Mouse (Mus musculus): ENCODE results near the gene Txnrd2. TPM values are rescaled to one million over a fixed set of nuclear protein-coding genes. Genes with fewer than 3 reads are reported as not detected.

Gene Txnrd2
- polyA plus RNA-seq, 1 experiment from 2014 or later = 31.7 TPM

- 50% methylated on average over 9 of the region's 9 CpGs for WGBS
- peaks cover 7% of the 10 kb centered on the region for H3K27me3 ChIP-seq
- H3K9ac ChIP-seq = no peak overlapping the region
- no peak overlapping the region for H3K4me3 ChIP-seq
- no peaks in the 10 kb centered on the region for H3K36me3 ChIP-seq
- H3K9me3 ChIP-seq = no peaks in the 10 kb centered on the region
- ATAC-seq (ENCODE audit: low FRiP score, low read depth) = no peak
- no peak overlapping the region for H3K4me2 ChIP-seq
- H3K4me1 ChIP-seq (replicated peaks) = peaks cover 18% of the 10 kb centered on the region
- no peak overlapping the region for H3K27ac ChIP-seq (replicated peaks)
These were observed 35.8 kb downstream of the Txnrd2 start for GRCm38 (mm10) chr16:18462031-18462430.

- Histone ChIP-seq H3K27ac (replicated peaks) (no peak overlapping the region), H3K36me3 (no peaks in the 10 kb centered on the region), H3K9me3 (no peaks in the 10 kb centered on the region), H3K4me3 (no peak overlapping the region), H3K27me3 (peaks cover 7% of the 10 kb centered on the region), H3K9ac (no peak overlapping the region), H3K4me2 (no peak overlapping the region), H3K4me1 (replicated peaks) (peaks cover 18% of the 10 kb centered on the region)
- WGBS = 59% methylated on average over 8 of the region's 8 CpGs
- no peak for ATAC-seq (ENCODE audit: low FRiP score, low read depth)
These were observed 36.4 kb downstream of the Txnrd2 start for GRCm38 (mm10) chr16:18462598-18462997.

GRCm38 (mm10) chr16:18464271-18464670 is 38.1 kb downstream of the Txnrd2 start:
- Histone ChIP-seq H3K4me3 (no peak overlapping the region), H3K4me2 (no peak overlapping the region), H3K36me3 (peaks cover 7% of the 10 kb centered on the region; the same call in 1 of the 2 replicates), H3K27ac (replicated peaks) (no peak overlapping the region), H3K4me1 (replicated peaks) (peaks cover 13% of the 10 kb centered on the region), H3K9me3 (no peaks in the 10 kb centered on the region), H3K9ac (no peak overlapping the region), H3K27me3 (no peaks in the 10 kb centered on the region)
- no peak for ATAC-seq (ENCODE audit: low FRiP score, low read depth)
- 82% methylated on average over 3 of the region's 3 CpGs for WGBS

GRCm38 (mm10) chr16:18470829-18471228 is 44.6 kb downstream of the Txnrd2 start:
- WGBS = 18% methylated on average over 1 of the region's 1 CpGs

GRCm38 (mm10) chr16:18471381-18471955 is 45.3 kb downstream of the Txnrd2 start:
- no peak for ATAC-seq (ENCODE audit: low FRiP score, low read depth)
- no peak overlapping the region for H3K4me3 ChIP-seq
- H3K36me3 ChIP-seq = peaks cover 7% of the 10 kb centered on the region; the same call in 1 of the 2 replicates
- H3K27me3 ChIP-seq = no peaks in the 10 kb centered on the region
- H3K27ac ChIP-seq (replicated peaks) = no peak overlapping the region
- WGBS = 75% methylated on average over 11 of the region's 11 CpGs
- no peak overlapping the region for H3K9ac ChIP-seq
- H3K4me2 ChIP-seq = no peak overlapping the region
- H3K4me1 ChIP-seq (replicated peaks) = no peaks in the 10 kb centered on the region
- no peaks in the 10 kb centered on the region for H3K9me3 ChIP-seq

More at GRCm38 (mm10) chr16:18470829-18471228, 44.6 kb downstream of the Txnrd2 start:
- Histone ChIP-seq H3K4me1 (replicated peaks) (no peaks in the 10 kb centered on the region), H3K36me3 (peaks cover 7% of the 10 kb centered on the region; the same call in 1 of the 2 replicates), H3K27ac (replicated peaks) (no peak overlapping the region), H3K4me2 (no peak overlapping the region), H3K9ac (no peak overlapping the region), H3K4me3 (no peak overlapping the region), H3K27me3 (no peaks in the 10 kb centered on the region), H3K9me3 (no peaks in the 10 kb centered on the region)
- ATAC-seq (ENCODE audit: low FRiP score, low read depth) = no peak

GRCm38 (mm10) chr16:18471976-18472375 is 45.8 kb downstream of the Txnrd2 start:
- Histone ChIP-seq H3K9ac (no peak overlapping the region), H3K27ac (replicated peaks) (no peak overlapping the region), H3K4me1 (replicated peaks) (no peaks in the 10 kb centered on the region), H3K36me3 (peaks cover 7% of the 10 kb centered on the region; the same call in 1 of the 2 replicates), H3K4me3 (no peak overlapping the region), H3K27me3 (no peaks in the 10 kb centered on the region), H3K9me3 (no peaks in the 10 kb centered on the region), H3K4me2 (no peak overlapping the region)
- 91% methylated on average over 6 of the region's 6 CpGs for WGBS
- no peak for ATAC-seq (ENCODE audit: low FRiP score, low read depth)

- Histone ChIP-seq H3K27me3 (no peaks in the 10 kb centered on the region), H3K4me1 (replicated peaks) (no peaks in the 10 kb centered on the region), H3K4me2 (no peak overlapping the region), H3K4me3 (no peak overlapping the region), H3K27ac (replicated peaks) (no peak overlapping the region), H3K36me3 (peaks cover 7% of the 10 kb centered on the region; the same call in 1 of the 2 replicates), H3K9ac (no peak overlapping the region), H3K9me3 (no peaks in the 10 kb centered on the region)
- WGBS = 67% methylated on average over 4 of the region's 4 CpGs
- ATAC-seq (ENCODE audit: low FRiP score, low read depth) = no peak
These were observed 46.2 kb downstream of the Txnrd2 start for GRCm38 (mm10) chr16:18472416-18472815.

- H3K4me2 ChIP-seq = no peak overlapping the region
- H3K4me3 ChIP-seq = no peak overlapping the region
- H3K36me3 ChIP-seq = peaks cover 7% of the 10 kb centered on the region; the same call in 1 of the 2 replicates
- H3K9me3 ChIP-seq = no peaks in the 10 kb centered on the region
- H3K4me1 ChIP-seq (replicated peaks) = no peaks in the 10 kb centered on the region
- WGBS = 93% methylated on average over 8 of the region's 8 CpGs
- no peak overlapping the region for H3K27ac ChIP-seq (replicated peaks)
- ATAC-seq (ENCODE audit: low FRiP score, low read depth) = no peak
- no peak overlapping the region for H3K9ac ChIP-seq
- H3K27me3 ChIP-seq = no peaks in the 10 kb centered on the region
These were observed 46.8 kb downstream of the Txnrd2 start for GRCm38 (mm10) chr16:18472976-18473375.

GRCm38 (mm10) chr16:18474021-18474420 is 47.8 kb downstream of the Txnrd2 start:
- WGBS = 86% methylated on average over 2 of the region's 2 CpGs
- H3K36me3 ChIP-seq = peaks cover 3% of the 10 kb centered on the region; the same call in 1 of the 2 replicates

GRCm38 (mm10) chr16:18477996-18478395 is 51.8 kb downstream of the Txnrd2 start:
- H3K27ac ChIP-seq (replicated peaks) = no peak overlapping the region
- no peaks in the 10 kb centered on the region for H3K36me3 ChIP-seq
- WGBS = 76% methylated on average over 6 of the region's 6 CpGs
- H3K4me2 ChIP-seq = no peak overlapping the region
- H3K27me3 ChIP-seq = no peaks in the 10 kb centered on the region; the same call in 1 of the 2 replicates
- H3K4me3 ChIP-seq = no peak overlapping the region
- no peak for ATAC-seq (ENCODE audit: low FRiP score, low read depth)
- H3K9me3 ChIP-seq = no peaks in the 10 kb centered on the region
- no peak overlapping the region for H3K9ac ChIP-seq
- no peaks in the 10 kb centered on the region for H3K4me1 ChIP-seq (replicated peaks)

More at GRCm38 (mm10) chr16:18474021-18474420, 47.8 kb downstream of the Txnrd2 start:
- no peak for ATAC-seq (ENCODE audit: low FRiP score, low read depth)
- no peaks in the 10 kb centered on the region for H3K4me1 ChIP-seq (replicated peaks)
- H3K9me3 ChIP-seq = no peaks in the 10 kb centered on the region
- no peak overlapping the region for H3K4me3 ChIP-seq
- H3K4me2 ChIP-seq = no peak overlapping the region
- H3K27me3 ChIP-seq = no peaks in the 10 kb centered on the region
- no peak overlapping the region for H3K27ac ChIP-seq (replicated peaks)
- H3K9ac ChIP-seq = no peak overlapping the region

- Histone ChIP-seq H3K9ac (no peak overlapping the region), H3K4me1 (replicated peaks) (peaks cover 5% of the 10 kb centered on the region), H3K4me3 (no peak overlapping the region), H3K9me3 (no peaks in the 10 kb centered on the region), H3K4me2 (no peak overlapping the region), H3K27ac (replicated peaks) (no peak overlapping the region), H3K27me3 (no peaks in the 10 kb centered on the region; the same call in 1 of the 2 replicates), H3K36me3 (no peaks in the 10 kb centered on the region)
- 40% methylated on average over 7 of the region's 7 CpGs for WGBS
- no peak for ATAC-seq (ENCODE audit: low FRiP score, low read depth)
These were observed 53.5 kb downstream of the Txnrd2 start for GRCm38 (mm10) chr16:18479667-18480066.

- Histone ChIP-seq H3K9ac (no peak overlapping the region), H3K27me3 (no peaks in the 10 kb centered on the region; the same call in 1 of the 2 replicates), H3K4me2 (no peak overlapping the region), H3K9me3 (no peaks in the 10 kb centered on the region), H3K4me1 (replicated peaks) (peaks cover 7% of the 10 kb centered on the region), H3K4me3 (no peak overlapping the region), H3K36me3 (no peaks in the 10 kb centered on the region), H3K27ac (replicated peaks) (no peak overlapping the region)
- no peak for ATAC-seq (ENCODE audit: low FRiP score, low read depth)
- 64% methylated on average over 4 of the region's 4 CpGs for WGBS
These were observed 54.8 kb downstream of the Txnrd2 start for GRCm38 (mm10) chr16:18480933-18481485.
